Mouse (Mus musculus) stomach, embryonic 15.5 days (tissue): ENCODE measurements around the gene Fam136a. TPM values are rescaled to one million over a fixed set of nuclear protein-coding genes. Genes with fewer than 3 reads are reported as not detected.
"Not testable (repeated sequence)": the region's sequence is repeated elsewhere in the genome, so short reads cannot be mapped to it uniquely, and the experiment has no call there.

Experiments used
- ATAC-seq: fragments of 200-750 bp; cut with Nextera tagmentation; 2 replicates; pipeline ENCODE4 v1.8.0; 2017; ENCODE audit warnings: low read depth, moderate number of reproducible peaks, moderate TSS enrichment; ENCODE audit not compliant: insufficient read depth, low FRiP score
- H3K27ac ChIP-seq: fragments of 300-500 bp; sonication (generic); 2 replicates; pipeline ENCODE4 v1.5.1; 2015; ENCODE audit warnings: mild to moderate bottlenecking, inconsistent platforms
- H3K27me3 ChIP-seq: fragments of 300-500 bp; sonication (generic); replicated peaks from 2 replicates; pipeline ENCODE4 v1.6.1; 2015; ENCODE audit warnings: inconsistent platforms
- H3K36me3 ChIP-seq: fragments of 300-500 bp; sonication (generic); 2 replicates; pipeline ENCODE4 v1.6.1; 2015; ENCODE audit warnings: inconsistent platforms
- H3K4me1 ChIP-seq: fragments of 300-500 bp; sonication (generic); 2 replicates; pipeline ENCODE4 v1.6.1; 2015; ENCODE audit warnings: inconsistent platforms
- H3K4me2 ChIP-seq: fragments of 300-500 bp; sonication (generic); 2 replicates; pipeline ENCODE4 v1.6.1; 2015; ENCODE audit warnings: mild to moderate bottlenecking, inconsistent platforms
- H3K4me3 ChIP-seq: fragments of 300-500 bp; sonication (generic); replicated peaks from 2 replicates; pipeline ENCODE4 v1.5.1; 2015; ENCODE audit warnings: inconsistent platforms
- H3K9ac ChIP-seq: fragments of 300-500 bp; sonication (generic); 2 replicates; pipeline ENCODE4 v1.6.1; 2015; ENCODE audit warnings: inconsistent platforms
- H3K9me3 ChIP-seq: fragments of 300-500 bp; sonication (generic); 2 replicates; pipeline ENCODE4 v1.6.1; 2016; ENCODE audit warnings: inconsistent platforms
- WGBS: fragments of 180-500 bp; shearing (Covaris S2); methylation state at CpG from one replicate; pipeline ENCODE4 v1.1.7; 2015; 5-methylcytosine and 5-hydroxymethylcytosine counted together
- polyA plus RNA-seq: library from polyadenylated mRNA; unstranded; fragments of >200 nt; fragmentation: Nextera tagmentation; extraction: Ambion mirVana; gene quantifications from 2 replicates; pipeline ENCODE4 v1.2.1, GENCODE M21; 2015

Gene Fam136a
- polyA plus RNA-seq, 1 experiment from 2014 or later: 124 TPM

GRCm38 (mm10) chr6:86336340-86336739, 29.1 kb upstream of the Fam136a start:
- H3K4me2 ChIP-seq, H3K9me3 ChIP-seq, H3K27me3 ChIP-seq, H3K36me3 ChIP-seq, H3K9ac ChIP-seq, H3K27ac ChIP-seq, H3K4me3 ChIP-seq, H3K4me1 ChIP-seq, ATAC-seq: not testable (repeated sequence)
- 82% methylated on average over 4 of the region's 4 CpGs for WGBS

DNA sequence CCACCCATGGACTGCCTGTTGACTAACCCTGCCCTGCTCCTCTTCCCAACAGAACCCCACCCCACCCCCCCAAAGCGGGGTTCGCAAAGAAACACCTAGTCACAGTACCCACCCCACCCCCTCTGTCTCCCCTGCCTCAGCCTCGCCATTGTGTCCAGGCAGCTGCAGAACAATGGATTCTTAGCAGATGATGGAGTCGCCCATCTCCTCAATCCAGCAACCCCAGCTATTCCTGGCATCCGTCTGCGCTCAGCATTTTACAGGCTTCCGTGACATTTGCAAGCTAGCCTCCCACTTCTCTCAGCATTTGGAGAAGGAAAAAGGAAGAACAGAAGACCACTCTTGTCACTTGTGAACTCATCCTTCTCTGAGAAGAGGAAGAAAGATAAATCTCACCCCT, 21.8 kb upstream of the Fam136a start:
- 24% methylated on average over 7 of the region's 7 CpGs for WGBS
- no peaks in the 10 kb centered on the region for H3K36me3 ChIP-seq
- H3K4me1 ChIP-seq: no peaks in the 10 kb centered on the region
- H3K27me3 ChIP-seq: no peaks in the 10 kb centered on the region
- no peak for ATAC-seq
- H3K4me2 ChIP-seq: no peak overlapping the region
- no peaks in the 10 kb centered on the region for H3K9me3 ChIP-seq
- no peak overlapping the region for H3K4me3 ChIP-seq
- no peak overlapping the region for H3K27ac ChIP-seq
- no peak overlapping the region for H3K9ac ChIP-seq

GRCm38 (mm10) chr6:86346063-86346462, 19.4 kb upstream of the Fam136a start:
- Histone ChIP-seq H3K36me3 (no peaks in the 10 kb centered on the region), H3K9me3 (no peaks in the 10 kb centered on the region), H3K27ac (no peak overlapping the region), H3K4me2 (no peak overlapping the region), H3K4me3 (no peak overlapping the region), H3K27me3 (no peaks in the 10 kb centered on the region), H3K9ac (no peak overlapping the region), H3K4me1 (no peaks in the 10 kb centered on the region)
- no peak for ATAC-seq
- 48% methylated on average over 2 of the region's 2 CpGs for WGBS

GRCm38 (mm10) chr6:86349257-86349656, 16.2 kb upstream of the Fam136a start:
- H3K4me2 ChIP-seq: no peak overlapping the region
- H3K27me3 ChIP-seq: no peaks in the 10 kb centered on the region
- H3K27ac ChIP-seq: no peak overlapping the region
- no peaks in the 10 kb centered on the region for H3K36me3 ChIP-seq
- no peak overlapping the region for H3K4me3 ChIP-seq
- H3K9me3 ChIP-seq: no peaks in the 10 kb centered on the region
- no peaks in the 10 kb centered on the region for H3K4me1 ChIP-seq
- 66% methylated on average over 7 of the region's 7 CpGs for WGBS
- ATAC-seq: no peak
- no peak overlapping the region for H3K9ac ChIP-seq

GRCm38 (mm10) chr6:86354948-86355347, 10.5 kb upstream of the Fam136a start:
- no peaks in the 10 kb centered on the region for H3K9me3 ChIP-seq
- H3K27ac ChIP-seq: no peak overlapping the region
- no peaks in the 10 kb centered on the region for H3K4me1 ChIP-seq
- H3K27me3 ChIP-seq: no peaks in the 10 kb centered on the region
- H3K36me3 ChIP-seq: no peaks in the 10 kb centered on the region
- no peak overlapping the region for H3K4me3 ChIP-seq
- no peak for ATAC-seq
- 65% methylated on average over 3 of the region's 3 CpGs for WGBS
- H3K9ac ChIP-seq: no peak overlapping the region
- H3K4me2 ChIP-seq: no peak overlapping the region

DNA sequence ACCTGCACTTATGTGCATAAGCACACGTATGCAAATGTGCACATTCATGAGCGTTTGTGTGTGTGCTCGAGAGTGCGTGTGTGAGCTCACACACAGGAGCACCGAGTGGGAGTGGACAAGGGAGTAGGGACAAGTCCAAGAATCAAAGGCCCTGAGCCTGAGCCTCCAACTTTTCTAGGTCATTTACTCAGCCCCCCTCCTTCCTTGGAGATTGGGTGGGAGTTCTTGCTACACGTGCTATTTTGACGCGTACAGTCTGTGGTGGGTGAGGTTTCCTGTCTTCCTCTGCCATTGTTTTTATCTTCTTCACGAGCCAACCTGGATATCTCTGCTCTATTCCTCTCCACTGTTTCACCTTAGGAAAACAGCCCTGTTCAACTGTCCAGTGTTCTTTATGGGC, 8.5 kb upstream of the Fam136a start:
- Histone ChIP-seq H3K27me3 (no peaks in the 10 kb centered on the region), H3K9ac (no peak overlapping the region), H3K4me1 (no peaks in the 10 kb centered on the region), H3K4me3 (no peak overlapping the region), H3K4me2 (no peak overlapping the region), H3K9me3 (no peaks in the 10 kb centered on the region), H3K27ac (no peak overlapping the region), H3K36me3 (no peaks in the 10 kb centered on the region)
- ATAC-seq: no peak
- WGBS: 70% methylated on average over 9 of the region's 9 CpGs

- WGBS: 62% methylated on average over 7 of the region's 7 CpGs
- no peaks in the 10 kb centered on the region for H3K27me3 ChIP-seq
- no peaks in the 10 kb centered on the region for H3K36me3 ChIP-seq
- no peak overlapping the region for H3K4me3 ChIP-seq
- no peak overlapping the region for H3K9ac ChIP-seq
- no peak overlapping the region for H3K4me2 ChIP-seq
- no peaks in the 10 kb centered on the region for H3K4me1 ChIP-seq
- no peak overlapping the region for H3K27ac ChIP-seq
- H3K9me3 ChIP-seq: no peaks in the 10 kb centered on the region
- ATAC-seq: no peak
Measured at GRCm38 (mm10) chr6:86360691-86361090, 4.8 kb upstream of the Fam136a start.

GRCm38 (mm10) chr6:86361373-86361772, 4.1 kb upstream of the Fam136a start:
- H3K9ac ChIP-seq: no peak overlapping the region
- H3K4me3 ChIP-seq: no peak overlapping the region
- H3K4me1 ChIP-seq: 0 out of 2 replicates have a peak, but pooled peaks cover 3% of the 10 kb centered on the region
- ATAC-seq: no peak
- H3K9me3 ChIP-seq: no peaks in the 10 kb centered on the region
- no peak overlapping the region for H3K4me2 ChIP-seq
- H3K36me3 ChIP-seq: no peaks in the 10 kb centered on the region
- H3K27me3 ChIP-seq: no peaks in the 10 kb centered on the region
- H3K27ac ChIP-seq: no peak overlapping the region
- 88% methylated on average over 7 of the region's 7 CpGs for WGBS

- peak overlapping the region; percentile 68 for H3K4me3 ChIP-seq
- H3K27ac ChIP-seq: no peak overlapping the region
- no peaks in the 10 kb centered on the region for H3K9me3 ChIP-seq
- under 1% methylated on average over 17 of the region's 17 CpGs for WGBS
- peak overlapping the region; percentile 30; the same call in 1 of the 2 replicates for H3K9ac ChIP-seq
- no peaks in the 10 kb centered on the region for H3K27me3 ChIP-seq
- ATAC-seq: 0 out of 2 replicates have a peak, but pooled peaks have one; percentile 12
- no peaks in the 10 kb centered on the region for H3K36me3 ChIP-seq
- 0 out of 2 replicates have a peak, but pooled peaks cover 6% of the 10 kb centered on the region for H3K4me1 ChIP-seq
- peak overlapping the region; percentile 94 for H3K4me2 ChIP-seq
Measured at GRCm38 (mm10) chr6:86364442-86365141, 854 bp upstream of the Fam136a start.

DNA sequence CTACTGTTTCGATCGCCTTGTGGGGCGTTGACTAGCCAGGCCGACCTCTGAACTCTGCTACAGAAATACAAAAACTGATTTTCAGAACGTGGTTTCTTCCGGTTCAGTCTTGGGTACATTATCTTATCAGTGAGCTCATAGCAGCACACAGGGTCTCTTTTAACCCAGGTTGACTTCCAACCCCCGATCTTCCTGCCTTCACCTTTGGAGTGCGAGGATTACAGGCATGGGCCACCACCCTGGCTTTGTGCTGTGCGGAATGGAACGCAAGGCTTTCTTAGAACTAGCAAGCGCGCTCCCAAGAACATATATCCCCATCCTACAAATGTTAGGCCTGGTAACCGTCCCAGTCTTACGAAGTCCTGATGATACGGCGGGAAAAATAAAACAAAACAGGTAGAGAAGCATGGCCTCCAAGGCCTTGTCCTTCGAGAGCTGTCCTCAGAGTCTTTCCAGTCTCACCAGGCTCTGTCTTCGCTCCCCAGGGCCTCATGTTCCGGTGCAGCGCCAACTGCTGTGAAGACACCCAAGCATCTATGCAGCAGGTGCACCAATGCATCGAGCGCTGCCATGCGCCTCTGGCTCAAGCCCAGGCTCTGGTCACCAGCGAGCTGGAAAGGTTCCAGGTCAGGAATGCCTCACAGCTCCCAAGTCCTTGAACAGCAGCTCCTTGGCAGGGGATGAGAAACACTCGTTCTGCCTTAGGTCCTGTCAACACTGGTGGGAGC, 843 bp downstream of the Fam136a start:
- Histone ChIP-seq H3K27ac (peak overlapping the region; percentile 87), H3K27me3 (no peaks in the 10 kb centered on the region), H3K4me1 (peaks cover 11% of the 10 kb centered on the region), H3K4me3 (peak overlapping the region; percentile 68), H3K36me3 (no peaks in the 10 kb centered on the region), H3K9me3 (no peaks in the 10 kb centered on the region), H3K4me2 (peak overlapping the region; percentile 94), H3K9ac (peak overlapping the region; percentile 53)
- ATAC-seq: peak; percentile 10
- 40% methylated on average over 25 of the region's 25 CpGs for WGBS

- Histone ChIP-seq H3K4me2 (peak overlapping the region; percentile 94), H3K9me3 (no peaks in the 10 kb centered on the region), H3K4me3 (peak overlapping the region; percentile 68; the same call in 1 of the 2 replicates), H3K36me3 (no peaks in the 10 kb centered on the region), H3K9ac (no peak overlapping the region), H3K4me1 (peaks cover 11% of the 10 kb centered on the region), H3K27me3 (no peaks in the 10 kb centered on the region), H3K27ac (no peak overlapping the region)
- no peak for ATAC-seq
- 70% methylated on average over 2 of the region's 2 CpGs for WGBS
Measured at GRCm38 (mm10) chr6:86366853-86367249, 1.4 kb downstream of the Fam136a start.

- no peak for ATAC-seq
- 93% methylated on average over 5 of the region's 5 CpGs for WGBS
- H3K36me3 ChIP-seq: no peaks in the 10 kb centered on the region
Measured at GRCm38 (mm10) chr6:86368479-86368878, 3.0 kb downstream of the Fam136a start.

More at GRCm38 (mm10) chr6:86368479-86368878, 3.0 kb downstream of the Fam136a start:
- H3K9ac ChIP-seq: no peak overlapping the region
- no peaks in the 10 kb centered on the region for H3K9me3 ChIP-seq
- H3K27ac ChIP-seq: no peak overlapping the region
- H3K4me1 ChIP-seq: peaks cover 22% of the 10 kb centered on the region
- H3K27me3 ChIP-seq: no peaks in the 10 kb centered on the region
- H3K4me3 ChIP-seq: no peak overlapping the region
- H3K4me2 ChIP-seq: no peak overlapping the region
